Mouse (Mus musculus) MEL (cell line): ENCODE measurements around the gene Thbs4. TPM values are rescaled to one million over a fixed set of nuclear protein-coding genes. Genes with fewer than 3 reads are reported as not detected.

Experiments used
- DNase-seq: peaks from one replicate; pipeline ENCODE4 v3.0.0; 2011; ENCODE audit warnings: low read depth, low spot score
- H3K27ac ChIP-seq: 2 replicates; pipeline ENCODE4 v1.5.1; 2012; ENCODE audit warnings: low read depth, mild to moderate bottlenecking, control low read depth, low read length, moderate library complexity; ENCODE audit not compliant: control insufficient read depth
- H3K27me3 ChIP-seq, 2 experiments: fragments of 150-350 bp in 1 of 2; sonication (generic) in 1 of 2; 2 replicates each; pipeline ENCODE4 v1.6.1; 2012; ENCODE audit warnings: low read length in 2 of 2, mild to moderate bottlenecking in 2 of 2, improper control_type of control experiment in 1 of 2, moderate library complexity in 1 of 2; ENCODE audit not compliant: insufficient read depth in 2 of 2, control insufficient read depth in 1 of 2
- H3K36me3 ChIP-seq, 2 experiments: 2 replicates each; pipeline ENCODE4 v1.6.1; 2012 to 2014; ENCODE audit warnings: low read length in 2 of 2, improper control_type of control experiment in 1 of 2, inconsistent platforms in 1 of 2, mild to moderate bottlenecking in 1 of 2; ENCODE audit not compliant: insufficient read depth in 2 of 2, control insufficient read depth in 1 of 2
- H3K4me1 ChIP-seq, 2 experiments: fragments of 150-350 bp in 1 of 2; sonication (generic) in 1 of 2; 2 replicates each; pipeline ENCODE4 v1.6.1; 2012; ENCODE audit warnings: low read length in 2 of 2, improper control_type of control experiment in 1 of 2, mild to moderate bottlenecking in 1 of 2; ENCODE audit not compliant: insufficient read depth in 2 of 2, control insufficient read depth in 1 of 2
- H3K4me3 ChIP-seq, 2 experiments: fragments of 150-350 bp in 1 of 2; sonication (generic) in 1 of 2; 2 replicates each; pipeline ENCODE4 v1.5.1; 2012; ENCODE audit warnings: low read depth in 2 of 2, low read length in 2 of 2, mild to moderate bottlenecking in 2 of 2, moderate library complexity in 2 of 2, control low read depth in 1 of 2, improper control_type of control experiment in 1 of 2; ENCODE audit not compliant: control insufficient read depth in 1 of 2, insufficient read depth in 1 of 2
- H3K79me2 ChIP-seq: 2 replicates; pipeline ENCODE4 v1.6.1; 2012; ENCODE audit warnings: mild to moderate bottlenecking, low read length, moderate library complexity; ENCODE audit not compliant: control insufficient read depth, poor library complexity, insufficient read depth
- H3K9ac ChIP-seq: 2 replicates; pipeline ENCODE4 v1.6.1; 2012; ENCODE audit warnings: low read depth, mild to moderate bottlenecking, control low read depth, low read length, moderate library complexity; ENCODE audit not compliant: control insufficient read depth, poor library complexity, severe bottlenecking
- H3K9me3 ChIP-seq: fragments of 150-350 bp; sonication (generic); replicated peaks from 2 replicates; pipeline ENCODE4 v1.6.1; 2012; ENCODE audit warnings: mild to moderate bottlenecking, low read length, improper control_type of control experiment, moderate library complexity; ENCODE audit not compliant: insufficient read depth
- CHD2 ChIP-seq: IDR thresholded peaks from 2 replicates; pipeline ENCODE4 v1.6.1; 2011; ENCODE audit warnings: low read length, improper control_type of control experiment
- ELF1 ChIP-seq: IDR thresholded peaks from 2 replicates; pipeline ENCODE4 v1.6.1; 2014; ENCODE audit warnings: low read depth, mild to moderate bottlenecking, inconsistent platforms, low read length, improper control_type of control experiment, moderate library complexity
- EP300 ChIP-seq, 2 experiments: IDR thresholded peaks; 2 replicates each; pipeline ENCODE4 v1.6.1; 2011; ENCODE audit warnings: improper control_type of control experiment in 2 of 2, low read length in 2 of 2, low read depth in 1 of 2, mild to moderate bottlenecking in 1 of 2
- ETS1 ChIP-seq: IDR thresholded peaks from 2 replicates; pipeline ENCODE4 v1.6.1; 2012; ENCODE audit warnings: low read depth, mild to moderate bottlenecking, inconsistent platforms, low read length, improper control_type of control experiment, moderate library complexity
- GATA1 ChIP-seq: IDR thresholded peaks from 2 replicates; pipeline ENCODE4 v1.6.1; 2011; ENCODE audit warnings: low read depth, low read length, improper control_type of control experiment
- HCFC1 ChIP-seq: IDR thresholded peaks from 2 replicates; pipeline ENCODE4 v1.6.1; 2012; ENCODE audit warnings: low read depth, mild to moderate bottlenecking, inconsistent platforms, low read length, improper control_type of control experiment, moderate library complexity
- MAFK ChIP-seq: IDR thresholded peaks from 2 replicates; pipeline ENCODE4 v1.6.1; 2011; ENCODE audit warnings: low read depth, mild to moderate bottlenecking, low read length, improper control_type of control experiment, borderline replicate concordance
- MAX ChIP-seq: IDR thresholded peaks from 2 replicates; pipeline ENCODE4 v1.6.1; 2011; ENCODE audit warnings: low read length, improper control_type of control experiment
- MAZ ChIP-seq: IDR thresholded peaks from 2 replicates; pipeline ENCODE4 v1.6.1; 2012; ENCODE audit warnings: low read depth, mild to moderate bottlenecking, inconsistent platforms, low read length, improper control_type of control experiment
- MXI1 ChIP-seq: IDR thresholded peaks from 2 replicates; pipeline ENCODE4 v1.6.1; 2011; ENCODE audit warnings: mild to moderate bottlenecking, low read depth, low read length, improper control_type of control experiment
- MYB ChIP-seq: IDR thresholded peaks from 2 replicates; pipeline ENCODE4 v1.6.1; 2011; ENCODE audit warnings: mild to moderate bottlenecking, low read depth, low read length, improper control_type of control experiment
- NELFE ChIP-seq: IDR thresholded peaks from 2 replicates; pipeline ENCODE4 v1.6.1; 2011; ENCODE audit warnings: low read depth, low read length, improper control_type of control experiment
- NRF1 ChIP-seq: IDR thresholded peaks from 2 replicates; pipeline ENCODE4 v1.6.1; 2014; ENCODE audit warnings: low read depth, mild to moderate bottlenecking, inconsistent platforms, low read length, improper control_type of control experiment, moderate library complexity; ENCODE audit not compliant: poor library complexity, insufficient read depth, severe bottlenecking
- POLR2A ChIP-seq, 2 experiments: IDR thresholded peaks; 2 replicates each; pipeline ENCODE4 v1.6.1; 2011 to 2012; ENCODE audit warnings: low read length in 2 of 2, mild to moderate bottlenecking in 2 of 2, control low read depth in 1 of 2, improper control_type of control experiment in 1 of 2, low read depth in 1 of 2, moderate library complexity in 1 of 2; ENCODE audit not compliant: control insufficient read depth in 1 of 2, insufficient read depth in 1 of 2, poor library complexity in 1 of 2
- POLR2AphosphoS2 ChIP-seq: IDR thresholded peaks from 2 replicates; pipeline ENCODE4 v1.6.1; 2011; ENCODE audit warnings: low read length, improper control_type of control experiment
- RAD21 ChIP-seq: IDR thresholded peaks from 2 replicates; pipeline ENCODE4 v1.6.1; 2011; ENCODE audit warnings: mild to moderate bottlenecking, low read depth, low read length, improper control_type of control experiment
- RCOR1 ChIP-seq: IDR thresholded peaks from 2 replicates; pipeline ENCODE4 v1.6.1; 2012; ENCODE audit warnings: low read depth, mild to moderate bottlenecking, inconsistent platforms, low read length, improper control_type of control experiment
- SIN3A ChIP-seq: IDR thresholded peaks from 2 replicates; pipeline ENCODE4 v1.6.1; 2012; ENCODE audit warnings: low read length, improper control_type of control experiment, inconsistent platforms
- TAL1 ChIP-seq: IDR thresholded peaks from 2 replicates; pipeline ENCODE4 v1.6.1; 2012; ENCODE audit warnings: mild to moderate bottlenecking, inconsistent platforms, low read length, moderate library complexity, mixed read lengths
- TBP ChIP-seq: IDR thresholded peaks from 2 replicates; pipeline ENCODE4 v1.8.0; 2011; ENCODE audit warnings: low read depth, low read length, improper control_type of control experiment
- TCF12 ChIP-seq: IDR thresholded peaks from 2 replicates; pipeline ENCODE4 v1.6.1; 2014; ENCODE audit warnings: low read depth, mild to moderate bottlenecking, inconsistent platforms, low read length, improper control_type of control experiment, moderate library complexity
- UBTF ChIP-seq: IDR thresholded peaks from 2 replicates; pipeline ENCODE4 v1.6.1; 2012; ENCODE audit warnings: low read depth, mild to moderate bottlenecking, inconsistent platforms, low read length, improper control_type of control experiment, moderate library complexity, borderline replicate concordance; ENCODE audit not compliant: insufficient read depth
- ZKSCAN1 ChIP-seq: IDR thresholded peaks from 2 replicates; pipeline ENCODE4 v1.6.1; 2012; ENCODE audit warnings: low read depth, mild to moderate bottlenecking, inconsistent platforms, low read length, improper control_type of control experiment, moderate library complexity
- ZMIZ1 ChIP-seq: IDR thresholded peaks from 2 replicates; pipeline ENCODE4 v1.6.1; 2012; ENCODE audit warnings: low read depth, mild to moderate bottlenecking, inconsistent platforms, low read length, improper control_type of control experiment, moderate library complexity
- ZNF384 ChIP-seq: IDR thresholded peaks from 2 replicates; pipeline ENCODE4 v1.6.1; 2012; ENCODE audit warnings: low read depth, mild to moderate bottlenecking, inconsistent platforms, low read length, improper control_type of control experiment
- polyA plus RNA-seq, 2 experiments: library from polyadenylated mRNA; stranded (reverse) in 1 of 2; unstranded in 1 of 2; fragments of >175 nt in 1 of 2; fragments of >200 nt in 1 of 2; gene quantifications; 2 replicates each; pipeline versions ENCODE4 v1.2.1 to v1.2.4; 2012; ENCODE audit warnings: low replicate concordance in 2 of 2, low read depth in 1 of 2; ENCODE audit not compliant: insufficient read length in 2 of 2, insufficient read depth in 1 of 2, missing spikeins in 1 of 2
- total RNA-seq: library from RNA; depleted of rRNA; stranded (reverse); fragments of 300-350 nt; gene quantifications from 2 replicates; pipeline ENCODE4 v1.2.3, GENCODE M21; 2012

The Thbs4 gene
- total and polyA plus RNA-seq, 3 experiments, result not detected

DNA sequence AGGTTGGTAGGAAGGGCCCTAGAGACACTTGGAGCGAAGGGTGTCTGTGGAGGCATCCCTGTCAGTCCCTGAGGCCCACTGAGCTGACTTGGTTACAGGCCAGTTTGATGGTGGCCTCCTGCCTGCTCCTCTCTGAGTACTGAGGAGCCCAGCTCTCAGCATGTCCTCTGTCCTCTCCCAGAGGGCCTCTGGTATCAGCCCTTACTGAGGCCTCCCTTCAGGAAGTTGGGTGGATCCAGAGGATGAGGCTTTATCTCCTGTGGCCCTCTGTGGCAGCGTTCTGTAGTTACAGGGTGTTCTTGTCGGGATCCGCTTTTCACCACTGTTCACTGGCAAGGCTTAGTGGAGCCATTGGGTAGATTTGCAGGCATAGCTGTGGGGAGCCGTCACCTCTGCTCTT is 51.3 kb downstream of the Thbs4 start:
- H3K4me3 ChIP-seq, result peak overlapping the region; percentile 27 to 33
- H3K36me3 ChIP-seq, result peaks cover 0 to 8% of the 10 kb centered on the region in 2 experiments; a peak in 2 of 4 replicates
- peak overlapping the region; percentile 90 for H3K27ac ChIP-seq
- peaks cover 3 to 10% of the 10 kb centered on the region in 2 experiments for H3K4me1 ChIP-seq
- peak; percentile 90 for DNase-seq
- H3K9ac ChIP-seq, result peak overlapping the region; percentile 67
- H3K79me2 ChIP-seq, result no peaks in the 10 kb centered on the region
- H3K9me3 ChIP-seq, result no peaks in the 10 kb centered on the region
- TF ChIP-seq MAZ (no peak), SIN3A (no peak; the same call in 1 of the 2 replicates), POLR2A (IDR thresholded peaks at IDR 0.05; ENCODE audit: control insufficient read depth in 1 of 2, insufficient read depth in 1 of 2, low read depth in 1 of 2, low read length in 2 of 2, poor library complexity in 1 of 2) (peak; percentile 18 to 62; a peak in 2 of 4 replicates), NELFE (peak; percentile 12; the same call in 1 of the 2 replicates), CHD2 (no peak), ELF1 (peak; percentile 48; the same call in 1 of the 2 replicates), HCFC1 (no peak), NRF1 (no peak), MAFK (no peak), MXI1 (peak; percentile 44; the same call in 1 of the 2 replicates), MYB (no peak), MAX (no peak), TAL1 (peak; percentile 71), UBTF (no peak), ETS1 (peak; percentile 46; the same call in 1 of the 2 replicates), RAD21 (no peak), EP300 (IDR thresholded peaks at IDR 0.05; ENCODE audit: low read depth in 1 of 2, low read length in 2 of 2) (peak; percentile 58 to 79), POLR2AphosphoS2 (no peak), ZNF384 (no peak), TCF12 (peak; percentile 48; the same call in 1 of the 2 replicates), ZKSCAN1 (no peak), RCOR1 (peak; percentile 60; the same call in 1 of the 2 replicates), GATA1 (peak; percentile 78), ZMIZ1 (peak; percentile 17; the same call in 1 of the 2 replicates), TBP (peak; percentile 43; the same call in 1 of the 2 replicates)
- H3K27me3 ChIP-seq, result no peaks in the 10 kb centered on the region
